Mouse (Mus musculus) neural tube, embryonic 12.5 days (tissue): ENCODE measurements around the gene Tmem131l. TPM values are rescaled to one million over a fixed set of nuclear protein-coding genes. Genes with fewer than 3 reads are reported as not detected.

Experiments
- ATAC-seq: fragments of 200-750 bp; cut with Nextera tagmentation; 2 replicates; pipeline ENCODE4 v1.8.0; 2017; ENCODE audit warnings: low read depth, mild to moderate bottlenecking, moderate TSS enrichment, moderate library complexity; ENCODE audit not compliant: low FRiP score
- H3K27ac ChIP-seq: fragments of 300-500 bp; sonication (generic); 2 replicates; pipeline ENCODE4 v1.5.1; 2016
- H3K27me3 ChIP-seq: fragments of 300-500 bp; sonication (generic); replicated peaks from 2 replicates; pipeline ENCODE4 v1.6.1; 2016; ENCODE audit warnings: mild to moderate bottlenecking
- H3K36me3 ChIP-seq: fragments of 300-500 bp; sonication (generic); 2 replicates; pipeline ENCODE4 v1.6.1; 2016; ENCODE audit warnings: mild to moderate bottlenecking
- H3K4me1 ChIP-seq: fragments of 300-500 bp; sonication (generic); 2 replicates; pipeline ENCODE4 v1.6.1; 2016
- H3K4me2 ChIP-seq: fragments of 300-500 bp; sonication (generic); replicated peaks from 2 replicates; pipeline ENCODE4 v1.6.1; 2016; ENCODE audit warnings: mild to moderate bottlenecking
- H3K4me3 ChIP-seq: fragments of 300-500 bp; sonication (generic); 2 replicates; pipeline ENCODE4 v1.5.1; 2016
- H3K9ac ChIP-seq: fragments of 300-500 bp; sonication (generic); 2 replicates; pipeline ENCODE4 v1.6.1; 2016; ENCODE audit warnings: mild to moderate bottlenecking
- H3K9me3 ChIP-seq: fragments of 300-500 bp; sonication (generic); 2 replicates; pipeline ENCODE4 v1.6.1; 2016; ENCODE audit warnings: mild to moderate bottlenecking
- WGBS: fragments of 180-500 bp; shearing (Covaris S2); methylation state at CpG from one replicate; pipeline ENCODE4 v1.1.7; 2016; 5-methylcytosine and 5-hydroxymethylcytosine counted together
- polyA plus RNA-seq: library from polyadenylated mRNA; unstranded; fragments of >200 nt; fragmentation: Nextera tagmentation; extraction: Ambion mirVana; gene quantifications from 2 replicates; pipeline ENCODE4 v1.2.1, GENCODE M21; 2016

Gene Tmem131l
- polyA plus RNA-seq, 1 experiment from 2014 or later, result 90.8 TPM

- H3K4me2 ChIP-seq, result peak overlapping the region; percentile 89
- ATAC-seq, result peak; percentile 75
- peak overlapping the region; percentile 92 for H3K4me3 ChIP-seq
- H3K9ac ChIP-seq, result peak overlapping the region; percentile 67
- H3K27ac ChIP-seq, result peak overlapping the region; percentile 86
- no peaks in the 10 kb centered on the region for H3K27me3 ChIP-seq
- H3K4me1 ChIP-seq, result peaks cover 14% of the 10 kb centered on the region
- WGBS, result 7% methylated on average over 23 of the region's 23 CpGs
- H3K36me3 ChIP-seq, result no peaks in the 10 kb centered on the region; the same call in 1 of the 2 replicates
- no peaks in the 10 kb centered on the region for H3K9me3 ChIP-seq
Measured at GRCm38 (mm10) chr3:84040476-84041082, 604 bp upstream of the Tmem131l start.

- no peaks in the 10 kb centered on the region for H3K9me3 ChIP-seq
- WGBS, result under 1% methylated on average over 42 of the region's 42 CpGs
- H3K9ac ChIP-seq, result peak overlapping the region; percentile 97
- H3K4me2 ChIP-seq, result peak overlapping the region; percentile 89
- peaks cover 23% of the 10 kb centered on the region for H3K4me1 ChIP-seq
- H3K27ac ChIP-seq, result peak overlapping the region; percentile 86
- H3K27me3 ChIP-seq, result no peaks in the 10 kb centered on the region
- peak; percentile 35 for ATAC-seq
- peak overlapping the region; percentile 92 for H3K4me3 ChIP-seq
- no peaks in the 10 kb centered on the region; the same call in 1 of the 2 replicates for H3K36me3 ChIP-seq
Measured at GRCm38 (mm10) chr3:84038981-84039645, 862 bp downstream of the Tmem131l start.

GRCm38 (mm10) chr3:84038126-84038525, 1.8 kb downstream of the Tmem131l start:
- WGBS, result 43% methylated on average over 1 of the region's 1 CpGs
- Histone ChIP-seq H3K4me3 (peak overlapping the region; percentile 92), H3K9ac (peak overlapping the region; percentile 97; the same call in 1 of the 2 replicates), H3K4me2 (peak overlapping the region; percentile 89), H3K36me3 (no peaks in the 10 kb centered on the region; the same call in 1 of the 2 replicates), H3K27me3 (no peaks in the 10 kb centered on the region), H3K27ac (no peak overlapping the region), H3K4me1 (peaks cover 32% of the 10 kb centered on the region), H3K9me3 (no peaks in the 10 kb centered on the region)
- no peak for ATAC-seq

GRCm38 (mm10) chr3:84037536-84037935, 2.4 kb downstream of the Tmem131l start:
- H3K9ac ChIP-seq, result no peak overlapping the region

DNA sequence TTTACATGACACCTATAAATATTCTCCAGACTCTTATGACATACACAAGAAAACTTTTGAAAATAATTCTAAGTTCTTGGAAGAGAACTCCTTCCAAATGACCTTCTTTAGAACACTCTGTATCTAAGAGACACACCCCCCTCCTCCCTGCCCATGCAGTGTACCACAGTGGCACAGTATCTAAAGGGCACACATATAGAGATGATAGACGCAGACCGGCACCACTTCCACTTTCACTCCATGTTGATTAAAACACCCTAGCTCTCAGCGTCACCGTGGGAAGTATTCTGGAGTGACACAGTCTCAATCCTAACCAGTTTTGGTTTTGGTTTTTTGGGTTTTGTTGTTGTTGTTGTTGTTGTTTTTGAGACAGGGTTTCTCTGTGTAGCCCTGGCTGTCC, 3.1 kb downstream of the Tmem131l start:
- H3K27me3 ChIP-seq, result no peaks in the 10 kb centered on the region
- WGBS, result 93% methylated on average over 4 of the region's 4 CpGs
- no peak overlapping the region for H3K4me3 ChIP-seq
- no peaks in the 10 kb centered on the region; the same call in 1 of the 2 replicates for H3K36me3 ChIP-seq
- peaks cover 38% of the 10 kb centered on the region for H3K4me1 ChIP-seq
- ATAC-seq, result no peak
- peak overlapping the region; percentile 89; the same call in 1 of the 2 replicates for H3K4me2 ChIP-seq
- no peak overlapping the region for H3K27ac ChIP-seq
- no peaks in the 10 kb centered on the region for H3K9me3 ChIP-seq
- H3K9ac ChIP-seq, result no peak overlapping the region

More at GRCm38 (mm10) chr3:84037536-84037935, 2.4 kb downstream of the Tmem131l start:
- 71% methylated on average over 3 of the region's 3 CpGs for WGBS
- no peaks in the 10 kb centered on the region for H3K9me3 ChIP-seq
- no peak for ATAC-seq
- H3K4me3 ChIP-seq, result no peak overlapping the region; the same call in 1 of the 2 replicates
- H3K4me2 ChIP-seq, result peak overlapping the region; percentile 89
- no peaks in the 10 kb centered on the region for H3K27me3 ChIP-seq
- H3K36me3 ChIP-seq, result no peaks in the 10 kb centered on the region; the same call in 1 of the 2 replicates
- H3K4me1 ChIP-seq, result peaks cover 38% of the 10 kb centered on the region
- no peak overlapping the region for H3K27ac ChIP-seq

- Histone ChIP-seq H3K27me3 (no peaks in the 10 kb centered on the region), H3K36me3 (peaks cover 7% of the 10 kb centered on the region; the same call in 1 of the 2 replicates), H3K9me3 (no peaks in the 10 kb centered on the region), H3K27ac (no peak overlapping the region), H3K9ac (no peak overlapping the region), H3K4me3 (no peak overlapping the region), H3K4me2 (no peak overlapping the region), H3K4me1 (peaks cover 38% of the 10 kb centered on the region)
- ATAC-seq, result no peak
- 91% methylated on average over 6 of the region's 6 CpGs for WGBS
Measured at GRCm38 (mm10) chr3:84035728-84036364, 4.1 kb downstream of the Tmem131l start.

GRCm38 (mm10) chr3:84034115-84034780, 5.7 kb downstream of the Tmem131l start:
- no peak overlapping the region for H3K9ac ChIP-seq
- H3K4me2 ChIP-seq, result no peak overlapping the region
- no peak for ATAC-seq
- no peaks in the 10 kb centered on the region for H3K9me3 ChIP-seq
- H3K36me3 ChIP-seq, result peaks cover 16% of the 10 kb centered on the region
- no peaks in the 10 kb centered on the region for H3K27me3 ChIP-seq
- peaks cover 38% of the 10 kb centered on the region for H3K4me1 ChIP-seq
- no peak overlapping the region for H3K27ac ChIP-seq
- H3K4me3 ChIP-seq, result no peak overlapping the region
- 88% methylated on average over 5 of the region's 5 CpGs for WGBS

DNA sequence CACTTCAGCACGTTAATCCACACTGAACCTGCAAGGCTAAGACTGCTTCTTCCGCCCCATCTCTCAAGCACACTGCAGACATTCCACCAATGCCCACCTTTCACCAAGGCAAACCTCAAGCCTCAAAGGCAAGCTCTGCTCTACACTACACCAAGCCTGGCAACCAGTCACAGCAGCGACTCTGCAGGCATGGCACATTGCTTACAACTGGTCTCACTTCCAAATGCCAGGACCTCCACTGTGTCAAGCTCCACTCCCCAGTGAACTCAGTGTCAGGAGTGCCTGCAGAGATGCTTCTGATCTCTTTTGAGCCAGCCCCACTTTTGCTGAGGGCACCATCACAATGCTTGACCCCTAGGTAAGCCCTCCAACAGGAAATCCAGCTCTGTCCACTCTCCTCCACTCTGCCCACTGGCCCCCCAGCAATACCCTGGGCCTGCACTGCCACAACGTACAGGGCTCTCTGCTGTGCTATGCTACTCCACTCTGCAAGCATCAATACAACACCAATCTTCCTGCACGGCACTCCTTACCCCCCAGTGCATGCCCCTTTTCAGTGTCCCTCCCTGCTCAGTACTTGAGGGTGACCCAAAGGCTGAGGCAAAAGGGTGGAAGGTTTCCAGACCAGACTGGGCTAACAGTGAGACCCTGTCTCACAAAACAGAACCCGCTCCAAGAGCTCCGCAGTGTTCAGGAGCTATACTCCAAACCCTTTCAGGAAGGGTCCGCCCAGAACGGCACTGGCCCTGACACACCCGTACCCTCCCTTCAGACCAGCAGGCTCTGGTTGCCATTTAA, 6.8 kb downstream of the Tmem131l start:
- Histone ChIP-seq H3K36me3 (peaks cover 26% of the 10 kb centered on the region), H3K27me3 (no peaks in the 10 kb centered on the region), H3K9me3 (no peaks in the 10 kb centered on the region), H3K4me3 (no peak overlapping the region), H3K9ac (no peak overlapping the region), H3K27ac (no peak overlapping the region), H3K4me2 (0 out of 2 replicates have a peak overlapping the region, but pooled peaks have one; percentile 2), H3K4me1 (peaks cover 33% of the 10 kb centered on the region)
- WGBS, result 77% methylated on average over 10 of the region's 10 CpGs
- 0 out of 2 replicates have a peak, but pooled peaks have one; percentile 33 for ATAC-seq

DNA sequence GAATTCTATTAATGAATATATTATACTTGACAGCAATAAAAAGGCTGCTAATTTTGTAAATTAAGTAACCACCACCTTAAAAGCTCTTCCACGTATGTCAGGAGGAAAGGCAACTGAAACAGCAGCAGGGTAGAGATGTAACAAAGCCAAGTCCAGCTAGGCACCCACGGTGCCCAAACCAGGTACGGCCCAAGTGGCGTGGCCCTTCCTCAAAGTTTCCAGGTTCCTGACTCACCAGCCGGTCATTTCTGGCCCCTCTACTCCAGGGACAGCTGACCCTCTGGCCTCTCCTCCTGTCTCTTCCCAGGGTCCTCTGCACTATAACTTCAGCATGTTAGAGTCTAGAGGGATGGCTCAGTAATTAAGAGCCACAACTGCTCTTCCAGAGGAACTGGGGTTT, 7.6 kb downstream of the Tmem131l start:
- no peak for ATAC-seq
- Histone ChIP-seq H3K9me3 (no peaks in the 10 kb centered on the region), H3K27me3 (no peaks in the 10 kb centered on the region), H3K4me2 (no peak overlapping the region), H3K4me3 (no peak overlapping the region), H3K36me3 (peaks cover 30% of the 10 kb centered on the region), H3K4me1 (peaks cover 26% of the 10 kb centered on the region), H3K9ac (no peak overlapping the region), H3K27ac (no peak overlapping the region)
- WGBS, result 88% methylated on average over 5 of the region's 5 CpGs

DNA sequence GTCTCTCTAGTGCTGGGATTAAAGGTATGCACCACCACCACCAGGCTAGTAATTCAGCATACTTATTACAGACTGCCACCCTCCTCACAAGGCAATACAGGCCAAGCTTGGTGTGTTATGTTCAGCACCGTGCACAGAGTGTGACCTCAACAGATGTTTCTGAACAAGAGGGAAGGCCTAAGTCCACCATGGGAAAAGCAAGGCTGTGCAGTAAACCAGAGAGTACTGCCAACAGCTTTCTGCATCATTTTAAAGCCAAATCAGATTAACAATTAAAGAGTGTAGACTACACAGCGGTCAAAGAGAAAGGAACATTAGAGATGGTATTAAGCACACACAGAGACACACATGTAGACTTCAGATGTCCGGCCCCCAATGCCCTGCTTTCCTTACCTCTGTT, 8.8 kb downstream of the Tmem131l start:
- WGBS, result 90% methylated on average over 3 of the region's 3 CpGs
- no peak for ATAC-seq
- H3K27ac ChIP-seq, result no peak overlapping the region
- no peak overlapping the region for H3K4me3 ChIP-seq
- H3K9ac ChIP-seq, result no peak overlapping the region
- H3K4me2 ChIP-seq, result no peak overlapping the region
- no peaks in the 10 kb centered on the region for H3K27me3 ChIP-seq
- H3K9me3 ChIP-seq, result no peaks in the 10 kb centered on the region
- H3K36me3 ChIP-seq, result peaks cover 30% of the 10 kb centered on the region
- H3K4me1 ChIP-seq, result peaks cover 24% of the 10 kb centered on the region

- Histone ChIP-seq H3K36me3 (peaks cover 30% of the 10 kb centered on the region), H3K27me3 (no peaks in the 10 kb centered on the region), H3K4me1 (peaks cover 25% of the 10 kb centered on the region), H3K4me3 (no peak overlapping the region), H3K27ac (no peak overlapping the region), H3K4me2 (no peak overlapping the region), H3K9me3 (no peaks in the 10 kb centered on the region), H3K9ac (no peak overlapping the region)
- no peak for ATAC-seq
- WGBS, result 91% methylated on average over 4 of the region's 4 CpGs
Measured at GRCm38 (mm10) chr3:84028968-84029367, 11.0 kb downstream of the Tmem131l start.
